Mouse (Mus musculus) bone marrow macrophage, adult 2 months (primary cell): ENCODE results near the gene Ttc7b.

Experiments
- CTCF ChIP-seq: IDR thresholded peaks from 2 replicates; pipeline ENCODE4 v1.5.1; 2012; ENCODE audit warnings: low read depth, mild to moderate bottlenecking, low read length, moderate library complexity
- POLR2A ChIP-seq: IDR thresholded peaks from 2 replicates; pipeline ENCODE4 v1.6.1; 2012; ENCODE audit warnings: mild to moderate bottlenecking, low read depth, low read length, borderline replicate concordance

GRCm38 (mm10) chr12:100322225-100322624 is 198.4 kb downstream of the Ttc7b start:
- no peak for TF ChIP-seq POLR2A
- no peak for TF ChIP-seq CTCF
